Mouse (Mus musculus) lung, postnatal 0 days (tissue): ENCODE results near the gene Zfp366. TPM values are rescaled to one million over a fixed set of nuclear protein-coding genes. Genes with fewer than 3 reads are reported as not detected.

Source experiments
- ATAC-seq: fragments of 200-750 bp; cut with Nextera tagmentation; 2 replicates; pipeline ENCODE4 v1.8.0; 2017; ENCODE audit warnings: moderate library complexity
- DNase-seq: peaks from one replicate; pipeline ENCODE4 v3.0.0-alpha.2; 2016; ENCODE audit warnings: low spot score
- H3K27ac ChIP-seq: fragments of 300-500 bp; sonication (generic); 2 replicates; pipeline ENCODE4 v1.5.1; 2014; ENCODE audit warnings: antibody characterized with exemption, mild to moderate bottlenecking, low read length, mixed read lengths
- H3K27me3 ChIP-seq: fragments of 300-500 bp; sonication (generic); replicated peaks from 2 replicates; pipeline ENCODE4 v1.6.1; 2014; ENCODE audit warnings: low read length, mixed read lengths; ENCODE audit not compliant: insufficient read depth
- H3K36me3 ChIP-seq: fragments of 300-500 bp; sonication (generic); 2 replicates; pipeline ENCODE4 v1.6.1; 2014; ENCODE audit warnings: low read length, mixed read lengths; ENCODE audit not compliant: insufficient read depth
- H3K4me1 ChIP-seq: fragments of 300-500 bp; sonication (generic); 2 replicates; pipeline ENCODE4 v1.6.1; 2014; ENCODE audit warnings: antibody characterized with exemption, low read depth, low read length, mixed read lengths; ENCODE audit not compliant: insufficient read depth
- H3K4me2 ChIP-seq: fragments of 300-500 bp; sonication (generic); replicated peaks from 2 replicates; pipeline ENCODE4 v1.6.1; 2014; ENCODE audit warnings: low read depth, mild to moderate bottlenecking, low read length, moderate library complexity, mixed read lengths
- H3K4me3 ChIP-seq: fragments of 300-500 bp; sonication (generic); 2 replicates; pipeline ENCODE4 v1.5.1; 2014; ENCODE audit warnings: low read depth, low read length
- H3K9ac ChIP-seq: fragments of 300-500 bp; sonication (generic); replicated peaks from 2 replicates; pipeline ENCODE4 v1.6.1; 2014; ENCODE audit warnings: low read depth, mild to moderate bottlenecking
- H3K9me3 ChIP-seq: fragments of 300-500 bp; sonication (generic); 2 replicates; pipeline ENCODE4 v1.6.1; 2016; ENCODE audit warnings: low read length, mixed read lengths
- CTCF ChIP-seq: IDR thresholded peaks from 2 replicates; pipeline ENCODE4 v1.5.1; 2016; ENCODE audit warnings: antibody characterized with exemption, mild to moderate bottlenecking
- EP300 ChIP-seq: IDR thresholded peaks from 2 replicates; pipeline ENCODE4 v1.6.1; 2016; ENCODE audit warnings: antibody characterized with exemption, mild to moderate bottlenecking, control low read depth
- WGBS: fragments of 180-500 bp; shearing (Covaris S2); extraction: QIAGEN DNeasy Blood & Tissue Kit; methylation state at CpG from one replicate; pipeline ENCODE4 v1.1.7; 2014; 5-methylcytosine and 5-hydroxymethylcytosine counted together
- polyA plus RNA-seq: library from polyadenylated mRNA; unstranded; fragments of >200 nt; fragmentation: Nextera tagmentation; extraction: Ambion mirVana; gene quantifications from 2 replicates; pipeline ENCODE4 v1.2.1, GENCODE M21; 2015

Zfp366 gene
- polyA plus RNA-seq, 1 experiment from 2014 or later = 1.6 TPM

- TF ChIP-seq CTCF (no peak), EP300 (no peak)
- Histone ChIP-seq H3K4me1 (no peaks in the 10 kb centered on the region), H3K4me2 (no peak overlapping the region), H3K4me3 (no peak overlapping the region), H3K36me3 (no peaks in the 10 kb centered on the region), H3K9ac (no peak overlapping the region), H3K27ac (no peak overlapping the region), H3K9me3 (no peaks in the 10 kb centered on the region), H3K27me3 (no peaks in the 10 kb centered on the region)
- DNase-seq (no peak), ATAC-seq (no peak)
- 86% methylated on average over 21 of the region's 21 CpGs for WGBS
Measured at GRCm38 (mm10) chr13:99245916-99246460, 61.4 kb downstream of the Zfp366 start.

DNA sequence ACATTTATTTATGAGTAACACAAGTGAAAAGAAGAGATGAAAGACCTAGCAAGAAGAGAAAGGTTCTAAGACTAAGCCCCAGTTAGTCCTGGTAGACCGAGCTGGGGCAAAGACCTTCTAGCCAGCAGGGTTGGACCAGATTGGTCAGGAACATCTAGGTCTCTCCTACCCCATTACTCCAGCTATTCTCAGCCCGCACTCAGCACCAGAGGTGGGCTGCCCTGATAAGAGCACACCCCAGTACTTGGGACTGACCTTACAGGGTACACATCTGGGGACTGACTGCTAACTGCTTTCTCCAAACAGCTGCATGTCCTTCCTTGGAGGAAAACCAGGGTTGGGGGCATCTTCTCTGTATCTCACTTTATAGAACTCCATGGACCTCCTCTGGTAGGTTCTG is 66.2 kb downstream of the Zfp366 start:
- Histone ChIP-seq H3K4me1 (no peaks in the 10 kb centered on the region; the same call in 1 of the 2 replicates), H3K27me3 (no peaks in the 10 kb centered on the region), H3K27ac (no peak overlapping the region), H3K4me2 (no peak overlapping the region), H3K4me3 (no peak overlapping the region), H3K9ac (no peak overlapping the region), H3K9me3 (no peaks in the 10 kb centered on the region), H3K36me3 (no peaks in the 10 kb centered on the region)
- WGBS = 96% methylated on average over 2 of the region's 2 CpGs
- ATAC-seq (no peak), DNase-seq (no peak)
- TF ChIP-seq CTCF = no peak
- no peak for TF ChIP-seq EP300

DNA sequence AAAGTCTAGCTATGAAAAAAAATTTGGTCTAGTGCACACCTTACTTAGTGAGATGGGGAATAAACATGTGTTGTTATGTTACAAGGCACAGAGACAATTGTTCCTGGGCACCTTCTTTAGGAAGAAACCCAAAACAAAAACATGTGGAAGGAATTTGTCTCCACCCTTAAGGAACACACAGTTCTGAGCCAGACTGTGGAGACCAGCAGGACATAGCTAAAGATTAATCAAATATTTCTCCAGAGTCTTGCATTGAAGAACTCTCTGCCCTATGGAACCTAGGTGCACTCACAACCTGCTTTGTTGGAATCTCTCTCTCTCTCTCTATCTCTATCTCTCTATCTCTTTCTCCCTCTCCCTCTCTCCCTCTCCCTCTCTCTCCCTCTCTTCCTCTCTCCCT is 69.6 kb downstream of the Zfp366 start:
- no peak overlapping the region for H3K4me2 ChIP-seq
- H3K9me3 ChIP-seq = no peaks in the 10 kb centered on the region
- no peak for TF ChIP-seq CTCF
- no peak for TF ChIP-seq EP300
- no peak overlapping the region for H3K9ac ChIP-seq
- ATAC-seq (no peak), DNase-seq (no peak)
- no peak overlapping the region for H3K27ac ChIP-seq
- no peak overlapping the region for H3K4me3 ChIP-seq
- H3K27me3 ChIP-seq = no peaks in the 10 kb centered on the region
- H3K36me3 ChIP-seq = no peaks in the 10 kb centered on the region
- H3K4me1 ChIP-seq = no peaks in the 10 kb centered on the region; the same call in 1 of the 2 replicates

- Histone ChIP-seq H3K36me3 (no peaks in the 10 kb centered on the region), H3K9me3 (no peaks in the 10 kb centered on the region), H3K27ac (no peak overlapping the region), H3K9ac (no peak overlapping the region), H3K4me1 (no peaks in the 10 kb centered on the region; the same call in 1 of the 2 replicates), H3K4me3 (no peak overlapping the region), H3K4me2 (no peak overlapping the region), H3K27me3 (no peaks in the 10 kb centered on the region)
- no peak for ATAC-seq
- 29% methylated on average over 3 of the region's 3 CpGs for WGBS
- TF ChIP-seq EP300 (no peak), CTCF (no peak)
- DNase-seq = no peak
Measured at GRCm38 (mm10) chr13:99254781-99255180, 70.2 kb downstream of the Zfp366 start.

DNA sequence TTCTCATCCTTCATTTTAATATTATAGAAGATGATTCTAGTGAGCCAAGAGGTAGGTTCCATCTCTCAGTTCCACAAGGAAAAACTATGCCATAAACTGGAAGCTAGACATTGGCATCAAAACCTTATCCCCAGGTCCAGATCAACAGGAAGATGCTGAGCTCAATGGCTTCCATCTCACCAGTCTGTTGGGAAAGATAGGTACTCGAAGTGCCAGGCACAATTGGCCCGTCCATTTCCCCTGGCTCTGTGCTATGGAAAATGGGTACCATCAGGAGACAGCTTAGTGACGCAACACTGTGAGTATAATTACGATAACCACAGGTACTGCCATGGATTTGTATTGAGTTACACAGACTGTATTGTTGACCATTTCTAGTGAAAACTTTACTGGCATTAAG is 72.3 kb downstream of the Zfp366 start:
- Histone ChIP-seq H3K27me3 (no peaks in the 10 kb centered on the region), H3K36me3 (no peaks in the 10 kb centered on the region), H3K9me3 (no peaks in the 10 kb centered on the region), H3K4me2 (no peak overlapping the region), H3K9ac (no peak overlapping the region), H3K4me1 (no peaks in the 10 kb centered on the region; the same call in 1 of the 2 replicates), H3K4me3 (no peak overlapping the region), H3K27ac (no peak overlapping the region)
- no peak for ATAC-seq
- DNase-seq = no peak
- no peak for TF ChIP-seq CTCF
- 88% methylated on average over 4 of the region's 4 CpGs for WGBS

- H3K4me1 ChIP-seq = no peaks in the 10 kb centered on the region; the same call in 1 of the 2 replicates
- no peaks in the 10 kb centered on the region for H3K27me3 ChIP-seq
- DNase-seq = no peak
- H3K27ac ChIP-seq = no peak overlapping the region
- H3K9ac ChIP-seq = no peak overlapping the region
- no peaks in the 10 kb centered on the region for H3K9me3 ChIP-seq
- H3K36me3 ChIP-seq = no peaks in the 10 kb centered on the region
- H3K4me3 ChIP-seq = no peak overlapping the region
- TF ChIP-seq CTCF = no peak
- no peak for TF ChIP-seq EP300
- ATAC-seq = no peak
- H3K4me2 ChIP-seq = no peak overlapping the region
- 87% methylated on average over 3 of the region's 3 CpGs for WGBS
Measured at GRCm38 (mm10) chr13:99258677-99259076, 74.1 kb downstream of the Zfp366 start.
